9 mouse cellular contexts compared by ENCODE assay signal in the genomic region with DNA sequence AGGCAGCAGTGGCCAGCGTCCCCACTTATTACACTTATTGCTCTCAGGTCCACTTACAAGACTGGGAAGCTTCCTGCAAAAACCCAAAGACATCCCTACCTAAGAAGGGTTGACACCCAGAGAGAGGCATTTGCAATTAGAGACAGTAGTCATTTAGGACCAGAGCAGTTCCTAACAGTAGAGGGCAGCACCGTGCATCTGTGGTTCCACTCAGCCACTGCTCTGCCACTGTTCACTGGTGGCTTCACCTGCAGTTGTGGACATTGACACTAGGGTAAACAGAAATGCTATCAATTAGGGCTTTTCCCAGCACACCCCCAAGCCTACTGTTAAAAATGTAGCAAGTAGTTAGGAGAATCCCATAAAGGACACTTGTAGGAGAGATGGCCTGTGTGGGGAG. TPM values are rescaled to one million over a fixed set of nuclear protein-coding genes. Genes with fewer than 3 reads are reported as not detected.
A peak's percentile ranks its signal among the peaks of the same experiment; 100 is the strongest.
DNase-seq lines count a peak whose midpoint lies in the region; ATAC-seq lines count a peak whose summit lies in the region.
"Had no signal": no experiment of that assay in that cellular context is flagged by ENCODE, and none has a peak within 500 bp of the region (broad histone marks: within the 10 kb centered on the region; RNA-seq: fewer than 3 reads in every experiment).

No protein-coding gene starts in this region.

- no peaks in the 10 kb centered on the region for H3K4me1 ChIP-seq in neural tube, embryonic 15.5 days
- no peaks in the 10 kb centered on the region for H3K4me1 ChIP-seq in forebrain, embryonic 13.5 days
- H3K4me1 ChIP-seq in neural tube, embryonic 12.5 days = no peaks in the 10 kb centered on the region
- H3K4me1 ChIP-seq: embryonic facial prominence, embryonic 13.5 days had no signal

- no peaks in the 10 kb centered on the region for H3K36me3 ChIP-seq in neural tube, embryonic 15.5 days
- H3K36me3 ChIP-seq in forebrain, embryonic 13.5 days (ENCODE audit: poor library complexity, severe bottlenecking) = no peaks in the 10 kb centered on the region
- no peaks in the 10 kb centered on the region for H3K36me3 ChIP-seq in neural tube, embryonic 12.5 days
- H3K36me3 ChIP-seq: embryonic facial prominence, embryonic 13.5 days had no signal

- H3K9ac ChIP-seq in neural tube, embryonic 15.5 days (replicated peaks) = no peak overlapping the region
- no peak overlapping the region for H3K9ac ChIP-seq in forebrain, embryonic 13.5 days
- no peak overlapping the region for H3K9ac ChIP-seq in neural tube, embryonic 12.5 days
- H3K9ac ChIP-seq: embryonic facial prominence, embryonic 13.5 days had no signal

- H3K4me3 ChIP-seq in neural tube, embryonic 15.5 days (replicated peaks) = no peak overlapping the region
- no peak overlapping the region for H3K4me3 ChIP-seq in forebrain, embryonic 13.5 days
- H3K4me3 ChIP-seq in neural tube, embryonic 12.5 days = no peak overlapping the region
- H3K4me3 ChIP-seq: embryonic facial prominence, embryonic 13.5 days had no signal

- no peak for ATAC-seq in neural tube, embryonic 15.5 days (ENCODE audit: low FRiP score)
- peak; percentile 69; the same call in 1 of the 2 replicates for ATAC-seq in forebrain, embryonic 13.5 days
- ATAC-seq in neural tube, embryonic 12.5 days (ENCODE audit: low FRiP score, low read depth) = peak; percentile 50; the same call in 1 of the 2 replicates

- 17% methylated on average over 2 of the region's 2 CpGs for WGBS in neural tube, embryonic 15.5 days
- WGBS in forebrain, embryonic 13.5 days = 10% methylated on average over 2 of the region's 2 CpGs
- WGBS in neural tube, embryonic 12.5 days = 25% methylated on average over 2 of the region's 2 CpGs

- DNase-seq in neural tube, embryonic 10.5 days (ENCODE audit: extremely low spot score, low spot score) = peak; percentile 53
- peak; percentile 85 for DNase-seq in brain, adult 2 months (ENCODE audit: low read depth, low spot score)
- peak; percentile 81 for DNase-seq in induced T-regulatory cell, adult 2 months (ENCODE audit: low read depth)
- peak; percentile 72 for DNase-seq in left cerebral cortex, postnatal 4 days
- DNase-seq in thymus, postnatal 0 days (ENCODE audit: low spot score) = peak; percentile 75

- H3K9me3 ChIP-seq in neural tube, embryonic 15.5 days (replicated peaks) = no peaks in the 10 kb centered on the region
- no peaks in the 10 kb centered on the region for H3K9me3 ChIP-seq in forebrain, embryonic 13.5 days (replicated peaks)
- no peaks in the 10 kb centered on the region for H3K9me3 ChIP-seq in neural tube, embryonic 12.5 days
- H3K9me3 ChIP-seq: embryonic facial prominence, embryonic 13.5 days had no signal

- no peak overlapping the region for H3K27ac ChIP-seq in neural tube, embryonic 15.5 days (replicated peaks)
- H3K27ac ChIP-seq in forebrain, embryonic 13.5 days = no peak overlapping the region
- H3K27ac ChIP-seq in neural tube, embryonic 12.5 days = no peak overlapping the region
- H3K27ac ChIP-seq: embryonic facial prominence, embryonic 13.5 days had no signal

- no peaks in the 10 kb centered on the region for H3K27me3 ChIP-seq in neural tube, embryonic 15.5 days (replicated peaks)
- H3K27me3 ChIP-seq in forebrain, embryonic 13.5 days = no peaks in the 10 kb centered on the region
- H3K27me3 ChIP-seq in neural tube, embryonic 12.5 days (replicated peaks) = no peaks in the 10 kb centered on the region
- H3K27me3 ChIP-seq: embryonic facial prominence, embryonic 13.5 days had no signal

- intact Hi-C loops in left cerebral cortex, postnatal 4 days (cut with DNase I) = loop anchor here (2.0 kb wide), 1 partner anchor 113 kb away; no protein-coding TSS in a partner anchor

- H3K4me2 ChIP-seq in neural tube, embryonic 15.5 days = no peak overlapping the region
- H3K4me2 ChIP-seq in forebrain, embryonic 13.5 days = no peak overlapping the region
- H3K4me2 ChIP-seq in neural tube, embryonic 12.5 days (replicated peaks) = no peak overlapping the region
- H3K4me2 ChIP-seq: embryonic facial prominence, embryonic 13.5 days had no signal

RNA-seq across cellular contexts. Expression of gene Zfp365, which starts 40.7 kb away (rescaled TPM):
- polyA plus RNA-seq in neural tube, embryonic 15.5 days (2015; fragmentation: Nextera tagmentation; extraction: Ambion mirVana) = 4.0 TPM in 2 replicates
- polyA plus RNA-seq in forebrain, embryonic 13.5 days (2015; fragmentation: Nextera tagmentation; extraction: Ambion mirVana) = 2.6 and 3.0 TPM in 2 replicates
- total RNA-seq in left cerebral cortex, postnatal 4 days (2021) = 10 to 100 TPM; 41.9 to 44.5 TPM
- 1.2 and 1.6 TPM in 2 replicates for polyA plus RNA-seq in neural tube, embryonic 12.5 days (2016; fragmentation: Nextera tagmentation; extraction: Ambion mirVana)
- polyA plus RNA-seq in thymus, postnatal 0 days (2015; fragmentation: Nextera tagmentation; extraction: Ambion mirVana) = 0.90 and 1.0 TPM in 2 replicates
